In genomic region chr7:122087195-122087982, GRCm38 (mm10) we compare ENCODE assay signal across 30 mouse cellular contexts. TPM values are rescaled to one million over a fixed set of nuclear protein-coding genes. Genes with fewer than 3 reads are reported as not detected.
DNase-seq lines count a peak whose midpoint lies in the region; ATAC-seq and TF ChIP-seq lines count a peak whose summit lies in the region.
"Had no signal": no experiment of that assay in that cellular context is flagged by ENCODE, and none has a peak within 500 bp of the region (broad histone marks: within the 10 kb centered on the region; RNA-seq: fewer than 3 reads in every experiment).

No protein-coding gene starts in this region.

- peak in 1 of 2 experiments; percentile 13 for DNase-seq in spleen, adult 2 months (ENCODE audit: low read depth in 1 of 2, low spot score in 2 of 2)
- no peak for DNase-seq in spleen, adult 12 weeks (ENCODE audit: low spot score)
- no peak for DNase-seq in G1E (ENCODE audit: low spot score)
- DNase-seq in thymus, postnatal 25 days, result no peak
- no peak for DNase-seq in hindbrain, embryonic 10.5 days (ENCODE audit: low spot score)
- DNase-seq: adrenal gland, postnatal 25 days; cerebellum, adult 2 months; cerebellum, postnatal 14 days; gastrocnemius, postnatal 14 days; heart, adult 11 months; heart, postnatal 36 days; kidney, adult 9 months; kidney, postnatal 14 days; liver, embryonic 13.5 days; lung, embryonic 14.5 days; lung, postnatal 14 days; midbrain, embryonic 14.5 days; retina, postnatal 1 day; right cerebral cortex, postnatal 14 days had no signal

- H3K9ac ChIP-seq in hindbrain, embryonic 13.5 days, result no peak overlapping the region
- H3K9ac ChIP-seq: embryonic facial prominence, embryonic 15.5 days; heart, embryonic 15.5 days; hindbrain, embryonic 14.5 days; limb, embryonic 13.5 days; liver, embryonic 13.5 days; lung, embryonic 14.5 days had no signal

- H3K9me3 ChIP-seq in G1E (replicated peaks), result no peaks in the 10 kb centered on the region
- no peaks in the 10 kb centered on the region for H3K9me3 ChIP-seq in hindbrain, embryonic 10.5 days
- H3K9me3 ChIP-seq in hindbrain, embryonic 13.5 days, result no peaks in the 10 kb centered on the region
- H3K9me3 ChIP-seq: embryonic facial prominence, embryonic 10.5 days; embryonic facial prominence, embryonic 15.5 days; heart, embryonic 10.5 days; heart, embryonic 15.5 days; limb, embryonic 13.5 days; liver, embryonic 13.5 days; megakaryocyte, embryonic 14.5 days had no signal

- H3K4me1 ChIP-seq in spleen, adult 2 months (ENCODE audit: control insufficient read depth, insufficient read depth, insufficient read length), result no peaks in the 10 kb centered on the region
- H3K4me1 ChIP-seq in G1E (ENCODE audit: insufficient read depth, low read depth, low read length), result peaks cover 8% of the 10 kb centered on the region; the same call in 1 of the 2 replicates
- no peaks in the 10 kb centered on the region for H3K4me1 ChIP-seq in hindbrain, embryonic 10.5 days (replicated peaks)
- H3K4me1 ChIP-seq in hindbrain, embryonic 13.5 days (replicated peaks), result no peaks in the 10 kb centered on the region
- H3K4me1 ChIP-seq: embryonic facial prominence, embryonic 10.5 days; embryonic facial prominence, embryonic 15.5 days; limb, embryonic 13.5 days; liver, embryonic 13.5 days had no signal

- WGBS in spleen, adult 2 months, result 65% methylated on average over 11 of the region's 11 CpGs
- 91% methylated on average over 11 of the region's 11 CpGs for WGBS in hindbrain, embryonic 10.5 days
- 92% methylated on average over 11 of the region's 11 CpGs for WGBS in hindbrain, embryonic 13.5 days

- no peak overlapping the region for H3K4me3 ChIP-seq in spleen, adult 2 months (ENCODE audit: extremely low read depth, insufficient read depth, insufficient read length)
- H3K4me3 ChIP-seq in G1E (ENCODE audit: low read depth, low read length), result no peak overlapping the region
- no peak overlapping the region for H3K4me3 ChIP-seq in hindbrain, embryonic 10.5 days
- H3K4me3 ChIP-seq in hindbrain, embryonic 13.5 days, result no peak overlapping the region
- H3K4me3 ChIP-seq: embryonic facial prominence, embryonic 10.5 days; embryonic facial prominence, embryonic 15.5 days; heart, embryonic 10.5 days; heart, embryonic 15.5 days; limb, embryonic 13.5 days; liver, embryonic 13.5 days; megakaryocyte, embryonic 14.5 days had no signal

- TF ChIP-seq CTCF in spleen, adult 2 months (IDR thresholded peaks at IDR 0.05; ENCODE audit: extremely low read depth, insufficient read depth, insufficient read length, insufficient replicate concordance), result no peak
- TF ChIP-seq CTCF in G1E (IDR thresholded peaks at IDR 0.05; ENCODE audit: low read depth, low read length), result no peak

- H3K27ac ChIP-seq in spleen, adult 2 months (ENCODE audit: insufficient read depth, low read length), result peak overlapping the region; percentile 68
- H3K27ac ChIP-seq in hindbrain, embryonic 10.5 days, result no peak overlapping the region
- H3K27ac ChIP-seq in hindbrain, embryonic 13.5 days, result no peak overlapping the region
- H3K27ac ChIP-seq: embryonic facial prominence, embryonic 10.5 days; embryonic facial prominence, embryonic 15.5 days; heart, embryonic 10.5 days; heart, embryonic 15.5 days; hindbrain, embryonic 14.5 days; limb, embryonic 13.5 days; liver, embryonic 13.5 days had no signal

- no peak for TF ChIP-seq POLR2A in spleen, adult 2 months (IDR thresholded peaks at IDR 0.05; ENCODE audit: low read depth, low read length)

- H3K36me3 ChIP-seq in spleen, adult 2 months (ENCODE audit: control insufficient read depth, insufficient read depth, low read length), result peaks cover 21% of the 10 kb centered on the region
- H3K36me3 ChIP-seq in G1E (replicated peaks), result peaks cover 89% of the 10 kb centered on the region
- H3K36me3 ChIP-seq in hindbrain, embryonic 10.5 days, result peaks cover 96% of the 10 kb centered on the region
- H3K36me3 ChIP-seq in hindbrain, embryonic 13.5 days, result peaks cover 81% of the 10 kb centered on the region

- no peaks in the 10 kb centered on the region for H3K27me3 ChIP-seq in spleen, adult 2 months (ENCODE audit: control insufficient read depth, insufficient read depth, low read length)
- no peaks in the 10 kb centered on the region for H3K27me3 ChIP-seq in G1E (ENCODE audit: insufficient read depth, low read length)
- no peaks in the 10 kb centered on the region for H3K27me3 ChIP-seq in hindbrain, embryonic 10.5 days (ENCODE audit: insufficient read depth, poor library complexity, severe bottlenecking)
- no peaks in the 10 kb centered on the region for H3K27me3 ChIP-seq in hindbrain, embryonic 13.5 days
- H3K27me3 ChIP-seq: embryonic facial prominence, embryonic 15.5 days; heart, embryonic 15.5 days; limb, embryonic 13.5 days; liver, embryonic 13.5 days; megakaryocyte, embryonic 14.5 days had no signal

- no peak overlapping the region for H3K4me2 ChIP-seq in hindbrain, embryonic 13.5 days
- H3K4me2 ChIP-seq: embryonic facial prominence, embryonic 15.5 days; heart, embryonic 15.5 days; hindbrain, embryonic 14.5 days; limb, embryonic 13.5 days; liver, embryonic 13.5 days; lung, embryonic 14.5 days had no signal

- ATAC-seq in G1E (ENCODE audit: extremely low read depth, insufficient number of reproducible peaks, low FRiP score, poor library complexity, severe bottlenecking), result peak; percentile 15; the same call in 1 of the 2 replicates
- ATAC-seq in granulocyte monocyte progenitor cell, adult 5-6 weeks (replicated peaks; ENCODE audit: poor library complexity, severe bottlenecking), result peak; percentile 48
- ATAC-seq in neutrophil, adult 5-6 weeks (ENCODE audit: extremely low read depth, insufficient number of reproducible peaks, low FRiP score, poor library complexity, severe bottlenecking), result peak; percentile 41; the same call in 1 of the 2 replicates
- ATAC-seq in hindbrain, embryonic 13.5 days (ENCODE audit: low FRiP score), result no peak
- ATAC-seq: forebrain, embryonic 14.5 days had no signal

RNA-seq across cellular contexts. Expression of gene Ndufab1, which starts 14.3 kb away (rescaled TPM):
- 103 and 141 TPM in 2 replicates for polyA plus RNA-seq in spleen, adult 2 months (2012; rRNA removed)
- total RNA-seq in G1E (2014; fragmentation: Nextera tagmentation) (161 and 182 TPM in 2 replicates), G1E (2017) (89.3 and 121 TPM in 2 replicates)
- polyA plus RNA-seq in G1E (2012), result 1,259 and 1,762 TPM in 2 replicates
- total RNA-seq in granulocyte monocyte progenitor cell, adult 5-6 weeks (2014; fragmentation: Nextera tagmentation), result 218 and 319 TPM in 2 replicates
- 102 and 116 TPM in 2 replicates for total RNA-seq in granulocyte monocyte progenitor cell, adult 5-6 weeks (2017)
- 32.8 and 34.1 TPM in 2 replicates for total RNA-seq in neutrophil, adult 5-6 weeks (2017)
- 765 and 766 TPM in 2 replicates for polyA plus RNA-seq in hindbrain, embryonic 10.5 days (2016; fragmentation: Nextera tagmentation; extraction: Ambion mirVana)
- polyA plus RNA-seq in hindbrain, embryonic 13.5 days (2015; fragmentation: Nextera tagmentation; extraction: Ambion mirVana), result 626 and 638 TPM in 2 replicates

RNA-seq across cellular contexts. Expression of gene Ears2, which starts 20.3 kb away (rescaled TPM):
- 7.9 and 10.4 TPM in 2 replicates for polyA plus RNA-seq in spleen, adult 2 months (2012; rRNA removed)
- total RNA-seq in G1E (2014; fragmentation: Nextera tagmentation), result 12.8 and 14.4 TPM in 2 replicates
- total RNA-seq in G1E (2017), result 7.9 and 9.7 TPM in 2 replicates
- 16.3 and 17.0 TPM in 2 replicates for polyA plus RNA-seq in G1E (2012)
- total RNA-seq in granulocyte monocyte progenitor cell, adult 5-6 weeks (2014; fragmentation: Nextera tagmentation), result 7.0 and 12.1 TPM in 2 replicates
- 5.8 and 7.2 TPM in 2 replicates for total RNA-seq in granulocyte monocyte progenitor cell, adult 5-6 weeks (2017)
- 6.6 and 7.4 TPM in 2 replicates for total RNA-seq in neutrophil, adult 5-6 weeks (2017)
- 16.4 and 18.3 TPM in 2 replicates for polyA plus RNA-seq in hindbrain, embryonic 10.5 days (2016; fragmentation: Nextera tagmentation; extraction: Ambion mirVana)
- polyA plus RNA-seq in hindbrain, embryonic 13.5 days (2015; fragmentation: Nextera tagmentation; extraction: Ambion mirVana), result 10.2 and 10.4 TPM in 2 replicates

RNA-seq across cellular contexts. Expression of gene Ubfd1, which starts 20.4 kb away (rescaled TPM):
- polyA plus RNA-seq in spleen, adult 2 months (2012; rRNA removed), result 15.4 and 16.2 TPM in 2 replicates
- 49.3 and 49.6 TPM in 2 replicates for total RNA-seq in G1E (2014; fragmentation: Nextera tagmentation)
- total RNA-seq in G1E (2017), result 49.7 and 52.2 TPM in 2 replicates
- polyA plus RNA-seq in G1E (2012), result 32.9 and 38.1 TPM in 2 replicates
- total RNA-seq in granulocyte monocyte progenitor cell, adult 5-6 weeks (2014; fragmentation: Nextera tagmentation), result 40.0 and 41.5 TPM in 2 replicates
- 35.7 and 36.5 TPM in 2 replicates for total RNA-seq in granulocyte monocyte progenitor cell, adult 5-6 weeks (2017)
- 24.6 and 24.9 TPM in 2 replicates for total RNA-seq in neutrophil, adult 5-6 weeks (2017)
- polyA plus RNA-seq in hindbrain, embryonic 10.5 days (2016; fragmentation: Nextera tagmentation; extraction: Ambion mirVana), result 64.3 and 70.0 TPM in 2 replicates
- 72.1 and 72.4 TPM in 2 replicates for polyA plus RNA-seq in hindbrain, embryonic 13.5 days (2015; fragmentation: Nextera tagmentation; extraction: Ambion mirVana)

RNA-seq across cellular contexts. Expression of gene Palb2, which starts 45.4 kb away (rescaled TPM):
- 2.5 and 2.7 TPM in 2 replicates for polyA plus RNA-seq in spleen, adult 2 months (2012; rRNA removed)
- total RNA-seq in G1E (2014; fragmentation: Nextera tagmentation), result 46.1 and 49.8 TPM in 2 replicates
- 31.0 and 41.1 TPM in 2 replicates for total RNA-seq in G1E (2017)
- polyA plus RNA-seq in G1E (2012), result 3.7 and 6.4 TPM in 2 replicates
- total RNA-seq in granulocyte monocyte progenitor cell, adult 5-6 weeks (2014; fragmentation: Nextera tagmentation), result 40.6 and 41.8 TPM in 2 replicates
- 20.4 and 26.4 TPM in 2 replicates for total RNA-seq in granulocyte monocyte progenitor cell, adult 5-6 weeks (2017)
- 6.2 and 7.1 TPM in 2 replicates for total RNA-seq in neutrophil, adult 5-6 weeks (2017)
- 18.9 and 21.7 TPM in 2 replicates for polyA plus RNA-seq in hindbrain, embryonic 10.5 days (2016; fragmentation: Nextera tagmentation; extraction: Ambion mirVana)
- 5.7 and 8.7 TPM in 2 replicates for polyA plus RNA-seq in hindbrain, embryonic 13.5 days (2015; fragmentation: Nextera tagmentation; extraction: Ambion mirVana)

RNA-seq across cellular contexts. Expression of gene Dctn5, which starts 45.5 kb away (rescaled TPM):
- 54.9 and 62.0 TPM in 2 replicates for polyA plus RNA-seq in spleen, adult 2 months (2012; rRNA removed)
- total RNA-seq in G1E (2014; fragmentation: Nextera tagmentation) (66.3 and 96.8 TPM in 2 replicates), G1E (2017) (116 and 125 TPM in 2 replicates)
- 5.7 and 6.2 TPM in 2 replicates for polyA plus RNA-seq in G1E (2012)
- 62.6 and 69.1 TPM in 2 replicates for total RNA-seq in granulocyte monocyte progenitor cell, adult 5-6 weeks (2014; fragmentation: Nextera tagmentation)
- 72.8 and 79.9 TPM in 2 replicates for total RNA-seq in granulocyte monocyte progenitor cell, adult 5-6 weeks (2017)
- 83.0 and 88.3 TPM in 2 replicates for total RNA-seq in neutrophil, adult 5-6 weeks (2017)
- 130 and 137 TPM in 2 replicates for polyA plus RNA-seq in hindbrain, embryonic 10.5 days (2016; fragmentation: Nextera tagmentation; extraction: Ambion mirVana)
- polyA plus RNA-seq in hindbrain, embryonic 13.5 days (2015; fragmentation: Nextera tagmentation; extraction: Ambion mirVana), result 162 TPM in 2 replicates
